Mouse (Mus musculus): ENCODE measurements around the gene Steap4. TPM values are rescaled to one million over a fixed set of nuclear protein-coding genes. Genes with fewer than 3 reads are reported as not detected.

The Steap4 gene
- polyA plus RNA-seq, 1 experiment from 2014 or later = 0.31 TPM

GRCm38 (mm10) chr5:7997086-7997485 lies 36.8 kb downstream of the Steap4 start:
- ATAC-seq (ENCODE audit: insufficient read depth, low FRiP score, low TSS enrichment) = no peak
- no peak overlapping the region for H3K27ac ChIP-seq (ENCODE audit: low read depth, low read length)
- no peaks in the 10 kb centered on the region for H3K4me1 ChIP-seq (ENCODE audit: control insufficient read depth, insufficient read depth, low read length)
- DNase-seq (ENCODE audit: low spot score) = no peak
- H3K4me2 ChIP-seq (ENCODE audit: low read depth) = no peak overlapping the region
- no peaks in the 10 kb centered on the region for H3K27me3 ChIP-seq (ENCODE audit: control insufficient read depth, insufficient read depth, low read length)
- H3K4me3 ChIP-seq (ENCODE audit: low read depth, low read length) = no peak overlapping the region
- H3K9ac ChIP-seq (ENCODE audit: low read length) = no peak overlapping the region
- H3K9me3 ChIP-seq (ENCODE audit: control insufficient read depth, low read length) = no peaks in the 10 kb centered on the region
- WGBS = 94% methylated on average over 2 of the region's 2 CpGs
- no peaks in the 10 kb centered on the region for H3K36me3 ChIP-seq (ENCODE audit: control insufficient read depth, insufficient read depth, low read length)

GRCm38 (mm10) chr5:8000466-8000865 lies 40.2 kb downstream of the Steap4 start:
- no peak overlapping the region for H3K4me3 ChIP-seq (ENCODE audit: low read depth, low read length)
- no peak overlapping the region for H3K27ac ChIP-seq (ENCODE audit: low read depth, low read length)
- no peaks in the 10 kb centered on the region for H3K27me3 ChIP-seq (ENCODE audit: control insufficient read depth, insufficient read depth, low read length)
- H3K36me3 ChIP-seq (ENCODE audit: control insufficient read depth, insufficient read depth, low read length) = no peaks in the 10 kb centered on the region
- DNase-seq (ENCODE audit: low spot score) = no peak
- ATAC-seq (ENCODE audit: insufficient read depth, low FRiP score, low TSS enrichment) = no peak
- H3K4me1 ChIP-seq (ENCODE audit: control insufficient read depth, insufficient read depth, low read length) = no peaks in the 10 kb centered on the region
- no peak overlapping the region for H3K9ac ChIP-seq (ENCODE audit: low read length)
- H3K9me3 ChIP-seq (ENCODE audit: control insufficient read depth, low read length) = no peaks in the 10 kb centered on the region
- 81% methylated on average over 10 of the region's 10 CpGs for WGBS
- no peak overlapping the region for H3K4me2 ChIP-seq (ENCODE audit: low read depth)

GRCm38 (mm10) chr5:8002827-8003226 lies 42.6 kb downstream of the Steap4 start:
- no peaks in the 10 kb centered on the region for H3K9me3 ChIP-seq (ENCODE audit: control insufficient read depth, low read length)
- no peak for DNase-seq (ENCODE audit: low spot score)

GRCm38 (mm10) chr5:8013276-8013675 lies 53.0 kb downstream of the Steap4 start:
- 89% methylated on average over 3 of the region's 3 CpGs for WGBS
- no peak for DNase-seq (ENCODE audit: low spot score)
- Histone ChIP-seq H3K27me3 (ENCODE audit: control insufficient read depth, insufficient read depth, low read length) (no peaks in the 10 kb centered on the region), H3K27ac (ENCODE audit: low read depth, low read length) (no peak overlapping the region), H3K36me3 (ENCODE audit: control insufficient read depth, insufficient read depth, low read length) (no peaks in the 10 kb centered on the region), H3K4me2 (ENCODE audit: low read depth) (no peak overlapping the region), H3K9me3 (ENCODE audit: control insufficient read depth, low read length) (no peaks in the 10 kb centered on the region), H3K4me3 (ENCODE audit: low read depth, low read length) (no peak overlapping the region), H3K4me1 (ENCODE audit: control insufficient read depth, insufficient read depth, low read length) (no peaks in the 10 kb centered on the region), H3K9ac (ENCODE audit: low read length) (no peak overlapping the region)
- no peak for ATAC-seq (ENCODE audit: insufficient read depth, low FRiP score, low TSS enrichment)

More at GRCm38 (mm10) chr5:8002827-8003226, 42.6 kb downstream of the Steap4 start:
- ATAC-seq (ENCODE audit: insufficient read depth, low FRiP score, low TSS enrichment) = no peak
- H3K9ac ChIP-seq (ENCODE audit: low read length) = no peak overlapping the region
- H3K27me3 ChIP-seq (ENCODE audit: control insufficient read depth, insufficient read depth, low read length) = no peaks in the 10 kb centered on the region
- no peaks in the 10 kb centered on the region for H3K36me3 ChIP-seq (ENCODE audit: control insufficient read depth, insufficient read depth, low read length)
- no peak overlapping the region for H3K27ac ChIP-seq (ENCODE audit: low read depth, low read length)
- H3K4me3 ChIP-seq (ENCODE audit: low read depth, low read length) = no peak overlapping the region
- H3K4me2 ChIP-seq (ENCODE audit: low read depth) = no peak overlapping the region
- no peaks in the 10 kb centered on the region for H3K4me1 ChIP-seq (ENCODE audit: control insufficient read depth, insufficient read depth, low read length)

Other genes starting within 250 kb of the Steap4 start
- 169 and 171 TPM in 2 replicates for gene Sri, start 85.6 kb downstream of the Steap4 start, polyA plus RNA-seq (2014; fragmentation: Nextera tagmentation; extraction: Ambion mirVana)

All from neural tube, embryonic 11.5 days (tissue).